Mouse (Mus musculus): ENCODE results near the gene Gsto1. TPM values are rescaled to one million over a fixed set of nuclear protein-coding genes. Genes with fewer than 3 reads are reported as not detected.

The Gsto1 gene
- total and polyA plus RNA-seq, 2 experiments, result 116 to 149 TPM

- peaks cover 24% of the 10 kb centered on the region for H3K36me3 ChIP-seq (ENCODE audit: control insufficient read depth, insufficient read depth, low read length)
- no peak for DNase-seq (ENCODE audit: extremely low read depth, low read depth, low spot score)
- no peaks in the 10 kb centered on the region for H3K4me1 ChIP-seq (ENCODE audit: control insufficient read depth, insufficient read depth, low read length)
- no peak overlapping the region for H3K4me3 ChIP-seq (ENCODE audit: insufficient read depth, low read depth, low read length)
- H3K9ac ChIP-seq (ENCODE audit: low read depth, low read length), result no peak overlapping the region
- H3K27ac ChIP-seq (replicated peaks; ENCODE audit: insufficient read depth, low read depth, low read length), result no peak overlapping the region
- H3K27me3 ChIP-seq (ENCODE audit: control insufficient read depth, insufficient read depth, low read length), result no peaks in the 10 kb centered on the region
- no peaks in the 10 kb centered on the region for H3K79me2 ChIP-seq (ENCODE audit: control insufficient read depth, insufficient read depth, low read length)
- 97% methylated on average over 9 of the region's 9 CpGs for WGBS
- no peak for TF ChIP-seq CTCF (IDR thresholded peaks at IDR 0.05; ENCODE audit: low read depth, low read length)
- no peak for TF ChIP-seq POLR2A (IDR thresholded peaks at IDR 0.05; ENCODE audit: extremely low read depth, insufficient read depth, low read length)
These were observed 9.3 kb downstream of the Gsto1 start for GRCm38 (mm10) chr19:47864051-47864450.

- TF ChIP-seq POLR2A (IDR thresholded peaks at IDR 0.05; ENCODE audit: extremely low read depth, insufficient read depth, low read length) (no peak), CTCF (IDR thresholded peaks at IDR 0.05; ENCODE audit: low read depth, low read length) (no peak)
- no peak overlapping the region for H3K27ac ChIP-seq (replicated peaks; ENCODE audit: insufficient read depth, low read depth, low read length)
- WGBS, result 84% methylated on average over 7 of the region's 7 CpGs
- no peaks in the 10 kb centered on the region for H3K79me2 ChIP-seq (ENCODE audit: control insufficient read depth, insufficient read depth, low read length)
- peaks cover 18% of the 10 kb centered on the region for H3K36me3 ChIP-seq (ENCODE audit: control insufficient read depth, insufficient read depth, low read length)
- peak; percentile 5 for DNase-seq (ENCODE audit: extremely low read depth, low read depth, low spot score)
- H3K4me1 ChIP-seq (ENCODE audit: control insufficient read depth, insufficient read depth, low read length), result no peaks in the 10 kb centered on the region
- H3K27me3 ChIP-seq (ENCODE audit: control insufficient read depth, insufficient read depth, low read length), result no peaks in the 10 kb centered on the region
- H3K9ac ChIP-seq (ENCODE audit: low read depth, low read length), result no peak overlapping the region
- no peak overlapping the region for H3K4me3 ChIP-seq (ENCODE audit: insufficient read depth, low read depth, low read length)
These were observed 10.0 kb downstream of the Gsto1 start for GRCm38 (mm10) chr19:47864721-47865120.

GRCm38 (mm10) chr19:47865353-47865947, 10.7 kb downstream of the Gsto1 start, which contains the start of gene Gsto2:
Gene Gsto2, plus strand, starts transcription at chr19:47865534.
- H3K79me2 ChIP-seq (ENCODE audit: control insufficient read depth, insufficient read depth, low read length), result no peaks in the 10 kb centered on the region
- H3K27ac ChIP-seq (replicated peaks; ENCODE audit: insufficient read depth, low read depth, low read length), result peak within 1 kb of the TSS; percentile 15
- H3K4me1 ChIP-seq (ENCODE audit: control insufficient read depth, insufficient read depth, low read length), result no peaks in the 10 kb centered on the region
- TF ChIP-seq CTCF (IDR thresholded peaks at IDR 0.05; ENCODE audit: low read depth, low read length) (peak; percentile 65), POLR2A (IDR thresholded peaks at IDR 0.05; ENCODE audit: extremely low read depth, insufficient read depth, low read length) (peak; percentile 53; the same call in 1 of the 2 replicates)
- no peaks in the 10 kb centered on the region for H3K27me3 ChIP-seq (ENCODE audit: control insufficient read depth, insufficient read depth, low read length)
- under 1% methylated on average over 49 of the region's 49 CpGs for WGBS
- peak; percentile 84 for DNase-seq (ENCODE audit: extremely low read depth, low read depth, low spot score)
- peaks cover 17% of the 10 kb centered on the region; the same call in 1 of the 2 replicates for H3K36me3 ChIP-seq (ENCODE audit: control insufficient read depth, insufficient read depth, low read length)
- peak within 1 kb of the TSS; percentile 70 for H3K4me3 ChIP-seq (ENCODE audit: insufficient read depth, low read depth, low read length)
- H3K9ac ChIP-seq (ENCODE audit: low read depth, low read length), result peak within 1 kb of the TSS; percentile 59

DNA sequence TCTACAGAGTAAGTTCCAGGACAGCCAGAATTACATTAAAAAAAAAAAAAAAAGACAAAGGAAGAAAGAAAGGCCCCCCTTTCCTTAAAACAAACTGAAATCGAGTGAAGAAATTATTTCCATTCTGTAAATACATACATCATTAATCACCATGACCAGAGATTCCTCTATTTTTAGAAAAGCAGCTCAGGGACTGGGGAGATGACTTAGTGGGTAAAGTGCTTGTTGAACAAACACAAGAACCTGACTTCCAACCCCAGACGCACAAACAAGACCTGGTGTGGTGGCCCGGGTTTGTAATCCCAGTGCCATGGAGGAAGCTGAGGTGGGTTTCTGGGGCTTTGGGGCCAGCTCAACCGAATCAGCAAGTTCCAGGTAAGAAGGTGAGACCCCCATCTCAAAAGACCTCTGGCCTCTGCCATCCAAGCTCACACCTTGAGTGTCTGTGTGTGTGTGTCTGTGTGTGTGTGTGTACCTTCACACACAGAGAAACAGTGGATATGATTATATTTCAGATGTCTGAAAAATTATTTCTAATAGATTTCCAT, 12.9 kb downstream of the Gsto1 start:
- DNase-seq (ENCODE audit: extremely low read depth, low read depth, low spot score), result no peak
- TF ChIP-seq CTCF (IDR thresholded peaks at IDR 0.05; ENCODE audit: low read depth, low read length), result no peak
- no peak for TF ChIP-seq POLR2A (IDR thresholded peaks at IDR 0.05; ENCODE audit: extremely low read depth, insufficient read depth, low read length)

GRCm38 (mm10) chr19:47868951-47869350, 14.2 kb downstream of the Gsto1 start:
- no peaks in the 10 kb centered on the region for H3K79me2 ChIP-seq (ENCODE audit: control insufficient read depth, insufficient read depth, low read length)
- H3K27ac ChIP-seq (replicated peaks; ENCODE audit: insufficient read depth, low read depth, low read length), result no peak overlapping the region
- no peak overlapping the region for H3K9ac ChIP-seq (ENCODE audit: low read depth, low read length)
- DNase-seq (ENCODE audit: extremely low read depth, low read depth, low spot score), result no peak
- TF ChIP-seq POLR2A (IDR thresholded peaks at IDR 0.05; ENCODE audit: extremely low read depth, insufficient read depth, low read length) (no peak), CTCF (IDR thresholded peaks at IDR 0.05; ENCODE audit: low read depth, low read length) (no peak)
- no peak overlapping the region for H3K4me3 ChIP-seq (ENCODE audit: insufficient read depth, low read depth, low read length)
- 0 out of 2 replicates have a peak, but pooled peaks cover 3% of the 10 kb centered on the region for H3K27me3 ChIP-seq (ENCODE audit: control insufficient read depth, insufficient read depth, low read length)
- 59% methylated on average over 4 of the region's 4 CpGs for WGBS
- peaks cover 4% of the 10 kb centered on the region; the same call in 1 of the 2 replicates for H3K36me3 ChIP-seq (ENCODE audit: control insufficient read depth, insufficient read depth, low read length)
- H3K4me1 ChIP-seq (ENCODE audit: control insufficient read depth, insufficient read depth, low read length), result no peaks in the 10 kb centered on the region

More for the DNA sequence above, 12.9 kb downstream of the Gsto1 start:
- no peak overlapping the region for H3K9ac ChIP-seq (ENCODE audit: low read depth, low read length)
- no peak overlapping the region for H3K4me3 ChIP-seq (ENCODE audit: insufficient read depth, low read depth, low read length)
- WGBS, result 59% methylated on average over 4 of the region's 4 CpGs
- no peaks in the 10 kb centered on the region for H3K4me1 ChIP-seq (ENCODE audit: control insufficient read depth, insufficient read depth, low read length)
- no peak overlapping the region for H3K27ac ChIP-seq (replicated peaks; ENCODE audit: insufficient read depth, low read depth, low read length)
- peaks cover 6% of the 10 kb centered on the region; the same call in 1 of the 2 replicates for H3K36me3 ChIP-seq (ENCODE audit: control insufficient read depth, insufficient read depth, low read length)
- no peaks in the 10 kb centered on the region for H3K79me2 ChIP-seq (ENCODE audit: control insufficient read depth, insufficient read depth, low read length)
- 0 out of 2 replicates have a peak, but pooled peaks cover 3% of the 10 kb centered on the region for H3K27me3 ChIP-seq (ENCODE audit: control insufficient read depth, insufficient read depth, low read length)

DNA sequence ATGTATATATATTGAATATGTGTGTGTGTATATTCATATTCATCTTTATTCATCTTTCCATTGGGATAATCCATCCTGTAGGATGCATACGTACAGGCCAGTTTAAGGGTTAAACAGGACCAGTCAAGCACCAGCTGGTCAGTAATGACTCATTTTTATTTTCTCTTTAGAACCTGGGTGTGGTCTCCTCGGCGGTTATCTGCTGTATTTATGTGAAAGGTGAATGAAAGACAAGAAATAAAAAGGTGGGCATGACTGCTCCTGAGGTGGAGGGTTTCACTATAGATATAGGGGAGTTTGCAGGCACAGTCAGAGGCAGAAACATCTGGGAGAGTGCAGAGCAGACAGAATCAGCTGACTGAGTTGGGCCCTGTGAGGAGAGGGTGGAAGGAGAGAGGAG, 14.7 kb downstream of the Gsto1 start:
- no peaks in the 10 kb centered on the region; the same call in 1 of the 2 replicates for H3K36me3 ChIP-seq (ENCODE audit: control insufficient read depth, insufficient read depth, low read length)
- H3K27me3 ChIP-seq (ENCODE audit: control insufficient read depth, insufficient read depth, low read length), result 0 out of 2 replicates have a peak, but pooled peaks cover 3% of the 10 kb centered on the region
- H3K27ac ChIP-seq (replicated peaks; ENCODE audit: insufficient read depth, low read depth, low read length), result no peak overlapping the region
- H3K9ac ChIP-seq (ENCODE audit: low read depth, low read length), result no peak overlapping the region
- no peak for DNase-seq (ENCODE audit: extremely low read depth, low read depth, low spot score)
- H3K79me2 ChIP-seq (ENCODE audit: control insufficient read depth, insufficient read depth, low read length), result no peaks in the 10 kb centered on the region
- TF ChIP-seq CTCF (IDR thresholded peaks at IDR 0.05; ENCODE audit: low read depth, low read length) (no peak), POLR2A (IDR thresholded peaks at IDR 0.05; ENCODE audit: extremely low read depth, insufficient read depth, low read length) (no peak)
- no peaks in the 10 kb centered on the region for H3K4me1 ChIP-seq (ENCODE audit: control insufficient read depth, insufficient read depth, low read length)
- no peak overlapping the region for H3K4me3 ChIP-seq (ENCODE audit: insufficient read depth, low read depth, low read length)
- WGBS, result 66% methylated on average over 3 of the region's 3 CpGs

Data from liver, adult 2 months (tissue).